Mouse (Mus musculus) limb, embryonic 12.5 days (tissue): ENCODE measurements around the gene Zfhx2. TPM values are rescaled to one million over a fixed set of nuclear protein-coding genes. Genes with fewer than 3 reads are reported as not detected.
A peak's percentile ranks its signal among the peaks of the same experiment; 100 is the strongest.

Experiments
- ATAC-seq: fragments of 200-750 bp; cut with Nextera tagmentation; 2 replicates; pipeline ENCODE4 v1.8.0; 2017; ENCODE audit warnings: low read depth, moderate TSS enrichment; ENCODE audit not compliant: insufficient number of reproducible peaks, insufficient read depth, low FRiP score, low TSS enrichment
- H3K27ac ChIP-seq: fragments of 300-500 bp; sonication (generic); 2 replicates; pipeline ENCODE4 v1.5.1; 2016; ENCODE audit warnings: mild to moderate bottlenecking, moderate library complexity
- H3K27me3 ChIP-seq: fragments of 300-500 bp; sonication (generic); 2 replicates; pipeline ENCODE4 v1.6.1; 2016; ENCODE audit warnings: mild to moderate bottlenecking, moderate library complexity
- H3K36me3 ChIP-seq: fragments of 300-500 bp; sonication (generic); 2 replicates; pipeline ENCODE4 v1.6.1; 2016; ENCODE audit warnings: mild to moderate bottlenecking, moderate library complexity
- H3K4me1 ChIP-seq: fragments of 300-500 bp; sonication (generic); replicated peaks from 2 replicates; pipeline ENCODE4 v1.6.1; 2016
- H3K4me2 ChIP-seq: fragments of 300-500 bp; sonication (generic); 2 replicates; pipeline ENCODE4 v1.6.1; 2016; ENCODE audit warnings: mild to moderate bottlenecking, moderate library complexity
- H3K4me3 ChIP-seq: fragments of 300-500 bp; sonication (generic); replicated peaks from 2 replicates; pipeline ENCODE4 v1.5.1; 2016; ENCODE audit warnings: mild to moderate bottlenecking
- H3K9ac ChIP-seq: fragments of 300-500 bp; sonication (generic); replicated peaks from 2 replicates; pipeline ENCODE4 v1.6.1; 2016; ENCODE audit warnings: mild to moderate bottlenecking, moderate library complexity
- H3K9me3 ChIP-seq: fragments of 300-500 bp; sonication (generic); 2 replicates; pipeline ENCODE4 v1.6.1; 2016; ENCODE audit warnings: mild to moderate bottlenecking, moderate library complexity
- WGBS: fragments of 180-500 bp; shearing (Covaris S2); methylation state at CpG from one replicate; pipeline ENCODE4 v1.1.7; 2016; 5-methylcytosine and 5-hydroxymethylcytosine counted together
- polyA plus RNA-seq: library from polyadenylated mRNA; unstranded; fragments of >200 nt; fragmentation: Nextera tagmentation; extraction: Ambion mirVana; gene quantifications from 2 replicates; pipeline ENCODE4 v1.2.1, GENCODE M21; 2016

Zfhx2 gene
- polyA plus RNA-seq, 1 experiment from 2014 or later = 6.9 TPM

- ATAC-seq = no peak
- Histone ChIP-seq H3K27ac (peak overlapping the region; percentile 62; the same call in 1 of the 2 replicates), H3K4me2 (peak overlapping the region; percentile 93), H3K36me3 (no peaks in the 10 kb centered on the region), H3K9ac (peak overlapping the region; percentile 69; the same call in 1 of the 2 replicates), H3K4me3 (peak overlapping the region; percentile 50), H3K9me3 (no peaks in the 10 kb centered on the region), H3K27me3 (peaks cover 35% of the 10 kb centered on the region), H3K4me1 (peaks cover 29% of the 10 kb centered on the region)
- 2% methylated on average over 7 of the region's 7 CpGs for WGBS
Observed at GRCm38 (mm10) chr14:55105386-55105785, 13.3 kb upstream of the Zfhx2 start.

DNA sequence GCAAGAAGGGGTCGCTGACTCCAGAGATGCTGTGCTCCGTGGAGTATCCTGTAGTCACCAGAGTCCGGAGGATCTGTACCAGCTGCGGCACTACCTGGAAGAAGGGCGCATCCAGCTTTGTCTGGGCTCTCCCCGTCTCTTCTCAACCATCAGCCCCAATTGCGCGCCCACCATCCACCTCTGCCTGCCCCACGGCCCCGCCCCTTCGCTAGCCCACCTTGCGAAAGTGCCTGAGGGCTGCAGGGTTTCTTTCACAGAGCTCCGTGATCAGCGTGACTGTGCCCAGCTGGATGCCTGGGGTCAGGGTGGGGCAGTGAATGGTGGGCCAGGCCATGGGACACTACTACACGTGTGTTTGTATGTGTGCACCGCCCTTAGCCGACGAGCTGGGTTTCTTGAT lies 12.2 kb upstream of the Zfhx2 start:
- no peak for ATAC-seq
- Histone ChIP-seq H3K4me1 (peaks cover 27% of the 10 kb centered on the region), H3K9ac (no peak overlapping the region), H3K9me3 (no peaks in the 10 kb centered on the region), H3K36me3 (peaks cover 5% of the 10 kb centered on the region), H3K4me3 (no peak overlapping the region), H3K27me3 (peaks cover 25% of the 10 kb centered on the region), H3K4me2 (no peak overlapping the region), H3K27ac (no peak overlapping the region)
- WGBS = 86% methylated on average over 18 of the region's 18 CpGs

- Histone ChIP-seq H3K9me3 (no peaks in the 10 kb centered on the region), H3K27ac (no peak overlapping the region), H3K27me3 (peaks cover 5% of the 10 kb centered on the region), H3K4me3 (no peak overlapping the region), H3K4me1 (peaks cover 15% of the 10 kb centered on the region), H3K4me2 (no peak overlapping the region), H3K9ac (no peak overlapping the region), H3K36me3 (peaks cover 25% of the 10 kb centered on the region)
- ATAC-seq = no peak
- WGBS = 72% methylated on average over 15 of the region's 15 CpGs
Observed at GRCm38 (mm10) chr14:55102253-55102785, 10.2 kb upstream of the Zfhx2 start.

- peaks cover 27% of the 10 kb centered on the region for H3K36me3 ChIP-seq
- WGBS = 50% methylated on average over 4 of the region's 4 CpGs
- H3K4me1 ChIP-seq = peaks cover 22% of the 10 kb centered on the region
- no peak overlapping the region for H3K27ac ChIP-seq
- H3K4me2 ChIP-seq = no peak overlapping the region
- no peaks in the 10 kb centered on the region for H3K9me3 ChIP-seq
- no peak for ATAC-seq
- no peaks in the 10 kb centered on the region for H3K27me3 ChIP-seq
- no peak overlapping the region for H3K9ac ChIP-seq
- H3K4me3 ChIP-seq = no peak overlapping the region
Observed at GRCm38 (mm10) chr14:55101592-55101991, 9.5 kb upstream of the Zfhx2 start.

- H3K4me3 ChIP-seq = no peak overlapping the region
- H3K36me3 ChIP-seq = peaks cover 27% of the 10 kb centered on the region
- 64% methylated on average over 4 of the region's 4 CpGs for WGBS
- no peak overlapping the region for H3K27ac ChIP-seq
- ATAC-seq = no peak
- no peak overlapping the region for H3K9ac ChIP-seq
- H3K4me2 ChIP-seq = no peak overlapping the region
- peaks cover 21% of the 10 kb centered on the region for H3K4me1 ChIP-seq
- H3K9me3 ChIP-seq = no peaks in the 10 kb centered on the region
- 0 out of 2 replicates have a peak, but pooled peaks cover 3% of the 10 kb centered on the region for H3K27me3 ChIP-seq
Observed at GRCm38 (mm10) chr14:55098067-55098466, 5.9 kb upstream of the Zfhx2 start.

DNA sequence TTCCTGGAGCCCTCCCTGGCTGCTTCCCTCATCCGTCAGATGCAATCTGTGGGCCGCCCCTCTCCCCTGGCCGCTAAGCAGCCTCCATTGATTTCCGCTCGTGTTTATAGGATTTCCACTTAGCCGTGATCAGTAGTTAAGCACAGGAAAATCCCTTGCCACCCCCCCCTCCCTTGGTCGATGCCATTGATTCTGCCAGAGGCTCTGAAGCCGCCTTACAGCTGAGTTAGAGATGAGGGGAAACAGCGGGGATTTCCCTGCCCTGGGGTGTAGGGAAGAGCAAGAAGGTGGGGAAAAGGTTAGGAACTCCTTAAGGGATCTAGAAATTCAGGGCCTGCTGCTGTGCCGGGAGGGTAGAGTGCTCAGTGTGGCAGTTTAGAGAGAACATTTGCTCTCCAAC lies 5.5 kb upstream of the Zfhx2 start:
- Histone ChIP-seq H3K9me3 (no peaks in the 10 kb centered on the region), H3K36me3 (peaks cover 27% of the 10 kb centered on the region), H3K27me3 (0 out of 2 replicates have a peak, but pooled peaks cover 3% of the 10 kb centered on the region), H3K27ac (no peak overlapping the region), H3K4me2 (no peak overlapping the region), H3K4me3 (no peak overlapping the region), H3K9ac (no peak overlapping the region), H3K4me1 (peaks cover 21% of the 10 kb centered on the region)
- ATAC-seq = no peak
- WGBS = 79% methylated on average over 10 of the region's 10 CpGs

DNA sequence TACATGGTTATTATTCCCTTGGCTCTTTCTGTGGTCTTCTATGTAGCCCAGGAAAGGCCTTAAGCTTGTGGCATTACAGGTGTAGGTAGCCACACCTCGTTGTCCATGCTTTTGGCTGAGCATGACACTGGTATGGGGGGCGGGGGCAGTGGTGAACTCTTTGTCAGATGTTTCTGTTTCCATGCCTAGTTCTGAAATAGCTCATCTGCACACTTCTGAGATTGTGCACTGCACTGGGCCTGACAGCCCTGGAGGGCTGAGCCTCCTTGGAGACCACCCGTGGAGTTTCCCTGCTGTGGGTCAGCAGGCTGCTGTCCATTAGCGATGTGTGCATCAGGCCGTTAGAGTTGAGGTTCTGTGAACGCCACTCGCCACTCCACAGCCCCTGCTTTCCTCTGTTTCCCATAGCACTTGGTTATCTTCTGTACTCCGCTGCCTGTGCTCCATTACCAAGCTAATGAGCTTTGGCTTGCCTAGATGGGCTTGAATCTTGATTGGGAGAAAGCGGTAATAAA lies 4.5 kb upstream of the Zfhx2 start:
- peaks cover 27% of the 10 kb centered on the region for H3K36me3 ChIP-seq
- no peak overlapping the region for H3K9ac ChIP-seq
- no peaks in the 10 kb centered on the region for H3K9me3 ChIP-seq
- whole genome bisulfite sequencing = 58% methylated on average over 9 of the region's 9 CpGs
- no peak overlapping the region for H3K27ac ChIP-seq
- peaks cover 21% of the 10 kb centered on the region for H3K4me1 ChIP-seq
- H3K27me3 ChIP-seq = 0 out of 2 replicates have a peak, but pooled peaks cover 3% of the 10 kb centered on the region
- ATAC-seq = no peak
- H3K4me3 ChIP-seq = no peak overlapping the region
- no peak overlapping the region for H3K4me2 ChIP-seq

DNA sequence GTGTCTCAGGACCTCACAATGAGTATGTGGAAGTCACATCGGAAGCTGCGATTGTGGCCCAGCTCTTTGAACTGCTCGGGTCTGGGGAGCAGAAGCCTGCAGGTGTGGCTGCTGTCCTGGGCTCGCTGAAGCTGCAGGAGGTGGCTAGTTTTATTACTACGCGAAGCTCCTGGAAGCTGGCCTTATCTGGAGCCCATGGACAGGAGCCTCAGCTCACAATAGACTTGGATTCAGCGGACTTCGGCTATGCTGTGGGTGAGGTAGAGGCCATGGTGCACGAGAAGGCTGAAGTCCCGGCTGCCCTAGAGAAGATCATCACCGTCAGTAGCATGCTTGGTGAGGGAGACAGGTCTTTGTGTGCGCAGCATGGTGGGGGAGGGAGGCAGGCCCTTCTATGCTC lies 3.5 kb upstream of the Zfhx2 start:
- Histone ChIP-seq H3K4me2 (peak overlapping the region; percentile 70), H3K36me3 (peaks cover 27% of the 10 kb centered on the region), H3K27me3 (peaks cover 3% of the 10 kb centered on the region; the same call in 1 of the 2 replicates), H3K9me3 (no peaks in the 10 kb centered on the region), H3K9ac (peak overlapping the region; percentile 54; the same call in 1 of the 2 replicates), H3K4me1 (peaks cover 29% of the 10 kb centered on the region), H3K27ac (no peak overlapping the region), H3K4me3 (peak overlapping the region; percentile 61)
- 65% methylated on average over 12 of the region's 12 CpGs for WGBS
- no peak for ATAC-seq

GRCm38 (mm10) chr14:55095263-55095662 lies 3.1 kb upstream of the Zfhx2 start:
- H3K27me3 ChIP-seq = peaks cover 3% of the 10 kb centered on the region; the same call in 1 of the 2 replicates
- H3K4me3 ChIP-seq = peak overlapping the region; percentile 61
- H3K9ac ChIP-seq = peak overlapping the region; percentile 54
- peaks cover 27% of the 10 kb centered on the region for H3K36me3 ChIP-seq
- peaks cover 29% of the 10 kb centered on the region for H3K4me1 ChIP-seq
- 55% methylated on average over 9 of the region's 9 CpGs for WGBS
- H3K4me2 ChIP-seq = peak overlapping the region; percentile 70
- no peak for ATAC-seq
- no peaks in the 10 kb centered on the region for H3K9me3 ChIP-seq
- 0 out of 2 replicates have a peak overlapping the region, but pooled peaks have one; percentile 62 for H3K27ac ChIP-seq

DNA sequence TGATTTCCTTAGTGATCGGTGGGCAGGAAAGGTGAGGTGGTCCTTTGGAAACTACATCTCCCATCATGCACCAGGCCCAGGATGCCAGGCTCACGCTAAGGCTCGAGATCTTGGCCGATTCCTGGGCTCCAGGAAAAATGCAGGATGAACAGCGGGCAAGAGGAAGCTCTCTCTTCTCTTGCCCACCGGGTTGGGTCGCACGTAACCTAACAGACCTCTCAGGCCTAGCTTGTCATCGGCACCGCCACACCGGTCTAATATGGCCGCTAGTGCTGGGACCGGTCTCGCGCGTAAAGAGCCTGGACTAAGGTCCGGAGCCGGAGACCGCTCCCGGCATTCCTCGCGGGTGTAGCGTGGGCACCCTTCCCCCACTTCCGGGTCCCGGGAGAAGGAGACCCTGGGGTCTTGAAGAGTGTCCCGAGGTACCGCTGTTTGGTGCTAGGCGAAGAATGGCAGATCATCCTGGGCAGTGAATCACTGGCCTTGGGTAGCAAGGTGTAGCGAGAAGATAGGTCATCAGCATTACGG lies 2.6 kb upstream of the Zfhx2 start, which contains the start of gene Thtpa:
Gene Thtpa, plus strand, starts transcription at position 81 of the 528 bp plus-strand sequence.
- peak within 1 kb of the TSS; percentile 61 for H3K4me3 ChIP-seq
- H3K27me3 ChIP-seq = peaks cover 3% of the 10 kb centered on the region; the same call in 1 of the 2 replicates
- peaks cover 26% of the 10 kb centered on the region for H3K36me3 ChIP-seq
- peak within 1 kb of the TSS; percentile 62; the same call in 1 of the 2 replicates for H3K27ac ChIP-seq
- H3K4me2 ChIP-seq = peak within 1 kb of the TSS; percentile 70
- peaks cover 29% of the 10 kb centered on the region for H3K4me1 ChIP-seq
- under 1% methylated on average over 30 of the region's 30 CpGs for WGBS
- peak within 1 kb of the TSS; percentile 54 for H3K9ac ChIP-seq
- no peaks in the 10 kb centered on the region for H3K9me3 ChIP-seq
- peak; percentile 27; the same call in 1 of the 2 replicates for ATAC-seq

DNA sequence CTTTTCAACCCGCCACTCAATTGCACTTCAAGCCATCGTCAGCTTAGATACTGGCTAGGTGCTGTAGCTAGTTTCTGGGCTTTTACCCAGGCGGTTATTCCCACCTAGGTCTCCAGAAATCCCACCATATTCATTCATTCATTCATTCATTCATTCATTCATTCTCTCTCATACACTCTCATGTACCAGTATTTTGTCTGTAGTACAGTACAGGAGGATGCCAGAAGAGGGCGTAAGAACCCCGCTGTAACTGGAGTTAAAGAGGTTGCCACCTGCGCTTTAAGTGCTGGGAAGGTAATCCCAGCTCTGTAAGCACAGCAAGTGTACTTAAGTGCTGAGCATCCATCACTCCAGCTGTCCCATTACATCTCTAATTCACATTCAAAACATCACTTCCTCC lies 1.8 kb upstream of the Zfhx2 start:
- H3K27ac ChIP-seq = no peak overlapping the region

More for the DNA sequence above, 1.8 kb upstream of the Zfhx2 start:
- H3K36me3 ChIP-seq = peaks cover 18% of the 10 kb centered on the region
- H3K9me3 ChIP-seq = no peaks in the 10 kb centered on the region
- peaks cover 35% of the 10 kb centered on the region for H3K4me1 ChIP-seq
- no peak for ATAC-seq
- WGBS = 45% methylated on average over 6 of the region's 6 CpGs
- no peak overlapping the region for H3K9ac ChIP-seq
- H3K4me2 ChIP-seq = peak overlapping the region; percentile 70
- peak overlapping the region; percentile 61; the same call in 1 of the 2 replicates for H3K4me3 ChIP-seq
- H3K27me3 ChIP-seq = peaks cover 3% of the 10 kb centered on the region; the same call in 1 of the 2 replicates
